Mouse (Mus musculus) hindbrain, embryonic 11.5 days (tissue): Measurements from ENCODE around the gene Gm20458. TPM values are rescaled to one million over a fixed set of nuclear protein-coding genes. Genes with fewer than 3 reads are reported as not detected.

Experiments used
- ATAC-seq: fragments of 200-750 bp; cut with Nextera tagmentation; 2 replicates; pipeline ENCODE4 v1.8.0; 2017; ENCODE audit warnings: mild to moderate bottlenecking, moderate TSS enrichment, moderate library complexity; ENCODE audit not compliant: low FRiP score
- DNase-seq: peaks from one replicate; pipeline ENCODE4 v3.0.0-alpha.2; 2015; ENCODE audit warnings: low spot score
- H3K27ac ChIP-seq: fragments of 300-500 bp; sonication (generic); 2 replicates; pipeline ENCODE4 v1.5.1; 2014; ENCODE audit warnings: mild to moderate bottlenecking, low read depth, low read length
- H3K27me3 ChIP-seq: fragments of 300-500 bp; sonication (generic); 2 replicates; pipeline ENCODE4 v1.6.1; 2014; ENCODE audit warnings: mild to moderate bottlenecking, low read length, moderate library complexity, mixed read lengths; ENCODE audit not compliant: control insufficient read depth, insufficient read depth
- H3K36me3 ChIP-seq: fragments of 300-500 bp; sonication (generic); 2 replicates; pipeline ENCODE4 v1.6.1; 2014; ENCODE audit warnings: mild to moderate bottlenecking, low read length, moderate library complexity, mixed read lengths; ENCODE audit not compliant: control insufficient read depth, insufficient read depth
- H3K4me1 ChIP-seq: fragments of 300-500 bp; sonication (generic); replicated peaks from 2 replicates; pipeline ENCODE4 v1.6.1; 2014; ENCODE audit warnings: low read length, mixed read lengths; ENCODE audit not compliant: control insufficient read depth, insufficient read depth
- H3K4me2 ChIP-seq: fragments of 300-500 bp; sonication (generic); replicated peaks from 2 replicates; pipeline ENCODE4 v1.6.1; 2014; ENCODE audit warnings: mild to moderate bottlenecking, low read depth, low read length
- H3K4me3 ChIP-seq: fragments of 300-500 bp; sonication (generic); 2 replicates; pipeline ENCODE4 v1.5.1; 2014; ENCODE audit warnings: low read depth, low read length
- H3K9ac ChIP-seq: fragments of 300-500 bp; sonication (generic); 2 replicates; pipeline ENCODE4 v1.6.1; 2014; ENCODE audit warnings: low read depth, low read length
- H3K9me3 ChIP-seq: fragments of 300-500 bp; sonication (generic); 2 replicates; pipeline ENCODE4 v1.6.1; 2016; ENCODE audit warnings: low read length; ENCODE audit not compliant: control insufficient read depth
- WGBS: fragments of 180-500 bp; shearing (Covaris S2); extraction: QIAGEN DNeasy Blood & Tissue Kit; methylation state at CpG from one replicate; pipeline ENCODE4 v1.1.7; 2014; 5-methylcytosine and 5-hydroxymethylcytosine counted together
- polyA plus RNA-seq: library from polyadenylated mRNA; unstranded; fragments of >200 nt; fragmentation: Nextera tagmentation; extraction: Ambion mirVana; gene quantifications from 2 replicates; pipeline ENCODE4 v1.2.1, GENCODE M21; 2014

Gene Gm20458
- polyA plus RNA-seq, 1 experiment from 2014 or later: 4.8 TPM

- DNase-seq: no peak
- no peak overlapping the region for H3K4me2 ChIP-seq
- H3K9me3 ChIP-seq: no peaks in the 10 kb centered on the region
- H3K9ac ChIP-seq: no peak overlapping the region
- H3K36me3 ChIP-seq: 0 out of 2 replicates have a peak, but pooled peaks cover 6% of the 10 kb centered on the region
- no peak for ATAC-seq
- H3K4me1 ChIP-seq: peaks cover 5% of the 10 kb centered on the region; the same call in 1 of the 2 replicates
- no peaks in the 10 kb centered on the region for H3K27me3 ChIP-seq
- no peak overlapping the region for H3K27ac ChIP-seq
- H3K4me3 ChIP-seq: no peak overlapping the region
These were observed 4.4 kb downstream of the Gm20458 start for GRCm38 (mm10) chr2:164465161-164465560.

GRCm38 (mm10) chr2:164466787-164467186 is 6.0 kb downstream of the Gm20458 start:
- 0 out of 2 replicates have a peak, but pooled peaks cover 6% of the 10 kb centered on the region for H3K36me3 ChIP-seq
- ATAC-seq (no peak), DNase-seq (no peak)
- 83% methylated on average over 5 of the region's 5 CpGs for WGBS
- no peaks in the 10 kb centered on the region for H3K27me3 ChIP-seq
- H3K4me3 ChIP-seq: no peak overlapping the region
- H3K4me1 ChIP-seq: peaks cover 3% of the 10 kb centered on the region; the same call in 1 of the 2 replicates
- H3K27ac ChIP-seq: no peak overlapping the region
- no peaks in the 10 kb centered on the region for H3K9me3 ChIP-seq
- H3K9ac ChIP-seq: no peak overlapping the region
- no peak overlapping the region for H3K4me2 ChIP-seq

GRCm38 (mm10) chr2:164470254-164470653 is 9.5 kb downstream of the Gm20458 start:
- peak; percentile 71 for DNase-seq
- no peak overlapping the region for H3K9ac ChIP-seq
- no peak overlapping the region for H3K4me2 ChIP-seq
- 0 out of 2 replicates have a peak, but pooled peaks cover 2% of the 10 kb centered on the region for H3K36me3 ChIP-seq
- H3K27ac ChIP-seq: no peak overlapping the region
- H3K4me1 ChIP-seq: no peaks in the 10 kb centered on the region
- H3K9me3 ChIP-seq: no peaks in the 10 kb centered on the region
- 32% methylated on average over 10 of the region's 10 CpGs for WGBS
- no peak overlapping the region for H3K4me3 ChIP-seq
- H3K27me3 ChIP-seq: no peaks in the 10 kb centered on the region
- no peak for ATAC-seq

- no peak for ATAC-seq
- no peak for DNase-seq
- Histone ChIP-seq H3K27me3 (no peaks in the 10 kb centered on the region), H3K9me3 (no peaks in the 10 kb centered on the region), H3K4me1 (no peaks in the 10 kb centered on the region), H3K9ac (no peak within 1 kb of the TSS), H3K27ac (no peak within 1 kb of the TSS), H3K36me3 (no peaks in the 10 kb centered on the region), H3K4me2 (no peak within 1 kb of the TSS), H3K4me3 (no peak within 1 kb of the TSS)
- 86% methylated on average over 6 of the region's 6 CpGs for WGBS
These were observed 12.9 kb downstream of the Gm20458 start, which contains the start of gene Trp53tg5 for GRCm38 (mm10) chr2:164473624-164474023. Gene Trp53tg5, minus strand, starts transcription at chr2:164473724.

- WGBS: 2% methylated on average over 26 of the region's 26 CpGs
- Histone ChIP-seq H3K4me1 (no peaks in the 10 kb centered on the region), H3K9me3 (no peaks in the 10 kb centered on the region), H3K4me3 (peak within 1 kb of the TSS; percentile 68), H3K4me2 (peak within 1 kb of the TSS; percentile 100), H3K27ac (no peak within 1 kb of the TSS), H3K36me3 (no peaks in the 10 kb centered on the region), H3K9ac (peak within 1 kb of the TSS; percentile 68), H3K27me3 (peaks cover 8% of the 10 kb centered on the region; the same call in 1 of the 2 replicates)
- no peak for ATAC-seq
- peak; percentile 20 for DNase-seq
These were observed 25.0 kb downstream of the Gm20458 start, which contains the start of gene Dbndd2 for GRCm38 (mm10) chr2:164485681-164486257. Gene Dbndd2, plus strand, starts transcription at chr2:164486106.

- H3K4me2 ChIP-seq: peak overlapping the region; percentile 100
- peak; percentile 49 for ATAC-seq
- H3K36me3 ChIP-seq: no peaks in the 10 kb centered on the region
- H3K4me3 ChIP-seq: peak overlapping the region; percentile 68
- peaks cover 8% of the 10 kb centered on the region; the same call in 1 of the 2 replicates for H3K27me3 ChIP-seq
- H3K4me1 ChIP-seq: no peaks in the 10 kb centered on the region
- H3K27ac ChIP-seq: no peak overlapping the region
- H3K9ac ChIP-seq: peak overlapping the region; percentile 68
- peak; percentile 61 for DNase-seq
- WGBS: under 1% methylated on average over 40 of the region's 90 CpGs
- no peaks in the 10 kb centered on the region for H3K9me3 ChIP-seq
These were observed 25.7 kb downstream of the Gm20458 start for GRCm38 (mm10) chr2:164486258-164487114.

GRCm38 (mm10) chr2:164487115-164487527 is 26.4 kb downstream of the Gm20458 start:
- Histone ChIP-seq H3K4me1 (no peaks in the 10 kb centered on the region), H3K36me3 (no peaks in the 10 kb centered on the region), H3K9me3 (no peaks in the 10 kb centered on the region), H3K4me3 (peak overlapping the region; percentile 68), H3K4me2 (peak overlapping the region; percentile 100), H3K27ac (no peak overlapping the region), H3K27me3 (peaks cover 8% of the 10 kb centered on the region; the same call in 1 of the 2 replicates), H3K9ac (peak overlapping the region; percentile 68; the same call in 1 of the 2 replicates)
- ATAC-seq (peak; percentile 4; the same call in 1 of the 2 replicates), DNase-seq (no peak)
- WGBS: 21% methylated on average over 9 of the region's 11 CpGs

- H3K4me3 ChIP-seq: no peak overlapping the region
- no peak for ATAC-seq
- no peaks in the 10 kb centered on the region for H3K36me3 ChIP-seq
- H3K4me2 ChIP-seq: no peak overlapping the region
- peaks cover 8% of the 10 kb centered on the region; the same call in 1 of the 2 replicates for H3K27me3 ChIP-seq
- 66% methylated on average over 9 of the region's 9 CpGs for WGBS
- no peak overlapping the region for H3K27ac ChIP-seq
- DNase-seq: no peak
- H3K4me1 ChIP-seq: no peaks in the 10 kb centered on the region
- no peaks in the 10 kb centered on the region for H3K9me3 ChIP-seq
- no peak overlapping the region for H3K9ac ChIP-seq
These were observed 27.0 kb downstream of the Gm20458 start for GRCm38 (mm10) chr2:164487812-164488211.
